Mouse (Mus musculus) kidney, postnatal 36 days (tissue): ENCODE results near the gene Taar4.

Experiments
- DNase-seq, 2 experiments: peaks; one replicate each; pipeline ENCODE4 v3.0.0; 2021 to 2022; ENCODE audit warnings: mixed read lengths in 2 of 2

The Taar4 gene

GRCm38 (mm10) chr10:24008143-24008542 is 47.8 kb downstream of the Taar4 start:
- no peak for DNase-seq
